Comparison of ENCODE assay signal across 8 mouse cellular contexts in genomic region chr8:122847829-122848561, GRCm38 (mm10). TPM values are rescaled to one million over a fixed set of nuclear protein-coding genes. Genes with fewer than 3 reads are reported as not detected.
DNase-seq lines count a peak whose midpoint lies in the region; ATAC-seq and TF ChIP-seq lines count a peak whose summit lies in the region.

Gene Cdh15 (plus strand): TSS chr8:122847966.

- H3K4me3 ChIP-seq in embryonic facial prominence, embryonic 13.5 days, result peak within 1 kb of the TSS; percentile 20
- H3K4me3 ChIP-seq in hindbrain, embryonic 10.5 days, result peak within 1 kb of the TSS; percentile 34
- H3K4me3 ChIP-seq in liver, embryonic 11.5 days (ENCODE audit: low read depth, low read length), result no peak within 1 kb of the TSS
- H3K4me3 ChIP-seq in myocyte, result peak within 1 kb of the TSS; percentile 95

- no peak within 1 kb of the TSS for H3K27ac ChIP-seq in embryonic facial prominence, embryonic 13.5 days
- no peak within 1 kb of the TSS for H3K27ac ChIP-seq in hindbrain, embryonic 10.5 days
- no peak within 1 kb of the TSS for H3K27ac ChIP-seq in liver, embryonic 11.5 days (ENCODE audit: low read depth, low read length)

- H3K9me3 ChIP-seq in embryonic facial prominence, embryonic 13.5 days, result no peaks in the 10 kb centered on the region
- no peaks in the 10 kb centered on the region for H3K9me3 ChIP-seq in hindbrain, embryonic 10.5 days
- H3K9me3 ChIP-seq in liver, embryonic 11.5 days (ENCODE audit: control insufficient read depth, low read length), result no peaks in the 10 kb centered on the region

- 0 out of 2 replicates have a peak within 1 kb of the TSS, but pooled peaks have one; percentile 49 for H3K9ac ChIP-seq in embryonic facial prominence, embryonic 13.5 days
- H3K9ac ChIP-seq in liver, embryonic 11.5 days (ENCODE audit: low read depth, low read length), result no peak within 1 kb of the TSS

- TF ChIP-seq POLR2A in myocyte (IDR thresholded peaks at IDR 0.05; ENCODE audit: insufficient read length, low read depth), result peak; percentile 97

- H3ac ChIP-seq in myocyte (ENCODE audit: control insufficient read depth, insufficient read length), result peak within 1 kb of the TSS; percentile 49

- peak within 1 kb of the TSS; percentile 49 for H3K4me2 ChIP-seq in embryonic facial prominence, embryonic 13.5 days
- H3K4me2 ChIP-seq in liver, embryonic 11.5 days, result peak within 1 kb of the TSS; percentile 46
- H3K4me2 ChIP-seq in myocyte (ENCODE audit: low read depth), result peak within 1 kb of the TSS; percentile 99

- 14% methylated on average over 18 of the region's 18 CpGs for WGBS in embryonic facial prominence, embryonic 13.5 days
- WGBS in hindbrain, embryonic 10.5 days, result 17% methylated on average over 18 of the region's 18 CpGs
- 20% methylated on average over 17 of the region's 18 CpGs for WGBS in liver, embryonic 11.5 days

- peaks cover 3% of the 10 kb centered on the region; the same call in 1 of the 2 replicates for H3K27me3 ChIP-seq in embryonic facial prominence, embryonic 13.5 days
- peaks cover 48% of the 10 kb centered on the region for H3K27me3 ChIP-seq in hindbrain, embryonic 10.5 days (ENCODE audit: insufficient read depth, poor library complexity, severe bottlenecking)
- H3K27me3 ChIP-seq in liver, embryonic 11.5 days (replicated peaks; ENCODE audit: control insufficient read depth, insufficient read depth, low read length), result peaks cover 22% of the 10 kb centered on the region
- no peaks in the 10 kb centered on the region for H3K27me3 ChIP-seq in myocyte (ENCODE audit: control insufficient read depth, insufficient read depth, insufficient read length)

- DNase-seq in kidney, adult 18-20 months, result peak; percentile 11
- DNase-seq in kidney, adult 8-10 months, result no peak
- DNase-seq in adrenal gland, postnatal 10 days, result peak; percentile 72
- DNase-seq in hindbrain, embryonic 10.5 days (ENCODE audit: low spot score), result peak; percentile 78
- peak; percentile 75 for DNase-seq in liver, embryonic 11.5 days (ENCODE audit: low spot score)

- H3K36me3 ChIP-seq in embryonic facial prominence, embryonic 13.5 days, result no peaks in the 10 kb centered on the region
- H3K36me3 ChIP-seq in hindbrain, embryonic 10.5 days, result no peaks in the 10 kb centered on the region
- H3K36me3 ChIP-seq in liver, embryonic 11.5 days (ENCODE audit: control insufficient read depth, insufficient read depth, low read length), result no peaks in the 10 kb centered on the region
- H3K36me3 ChIP-seq in myocyte (ENCODE audit: control insufficient read depth, insufficient read depth), result no peaks in the 10 kb centered on the region

- ATAC-seq in embryonic facial prominence, embryonic 13.5 days (ENCODE audit: insufficient number of reproducible peaks, insufficient read depth, low FRiP score, low TSS enrichment, low read depth), result peak; percentile 74
- peak; percentile 90 for ATAC-seq in liver, embryonic 11.5 days (replicated peaks; ENCODE audit: low FRiP score)
- no peak for ATAC-seq in monocyte, adult 5-6 weeks (replicated peaks; ENCODE audit: insufficient number of reproducible peaks, low FRiP score, low TSS enrichment, poor library complexity, severe bottlenecking)

- H3K4me1 ChIP-seq in embryonic facial prominence, embryonic 13.5 days, result peaks cover 17% of the 10 kb centered on the region
- H3K4me1 ChIP-seq in hindbrain, embryonic 10.5 days (replicated peaks), result peaks cover 54% of the 10 kb centered on the region
- H3K4me1 ChIP-seq in liver, embryonic 11.5 days (replicated peaks; ENCODE audit: control insufficient read depth, insufficient read depth, low read length), result 0 out of 2 replicates have a peak, but pooled peaks cover 2% of the 10 kb centered on the region

- H3K79me2 ChIP-seq in myocyte (ENCODE audit: control insufficient read depth, insufficient read depth), result peaks cover 23% of the 10 kb centered on the region

TF ChIP-seq in myocyte, 11 proteins besides CTCF, POLR2A, EP300 and RAD21:
- TF ChIP-seq USF1 (IDR thresholded peaks at IDR 0.05; ENCODE audit: low read depth) (no peak), TCF12 (IDR thresholded peaks at IDR 0.05; ENCODE audit: insufficient read depth, poor library complexity, severe bottlenecking) (peak; percentile 91), MYOG (IDR thresholded peaks at IDR 0.05; ENCODE audit: control insufficient read depth in 1 of 3, insufficient read depth in 1 of 3, insufficient read length in 2 of 3, low read depth in 2 of 3) (peak in 2 of 3 experiments; percentile 76 to 91), CEBPB (IDR thresholded peaks at IDR 0.05; ENCODE audit: insufficient read depth, poor library complexity, severe bottlenecking) (no peak), REST (IDR thresholded peaks at IDR 0.05; ENCODE audit: insufficient read depth, insufficient read length) (no peak), MYOD1 (IDR thresholded peaks at IDR 0.05; ENCODE audit: control insufficient read depth in 1 of 3, insufficient read length in 2 of 3, low read depth in 2 of 3) (peak; percentile 78 to 100 (median 100)), TCF3 (IDR thresholded peaks at IDR 0.05; ENCODE audit: insufficient read length, low read depth) (peak; percentile 97), E2F4 (IDR thresholded peaks at IDR 0.05; ENCODE audit: insufficient read depth) (no peak), SRF (IDR thresholded peaks at IDR 0.05; ENCODE audit: control insufficient read depth, insufficient read length, low read depth) (peak; percentile 25), POLR2AphosphoS2 (IDR thresholded peaks at IDR 0.05; ENCODE audit: insufficient read length, low read depth) (peak; percentile 97), MAX (IDR thresholded peaks at IDR 0.05; ENCODE audit: low read depth) (no peak)

RNA-seq across cellular contexts. Expression of gene Cdh15, which starts in this region (rescaled TPM):
- total RNA-seq in adrenal gland, postnatal 10 days (2021), result 1 to 10 TPM in 1 of 2 experiments, under 1 TPM in 1; 0.75 to 1.9 TPM
- polyA plus RNA-seq in embryonic facial prominence, embryonic 13.5 days (2015; fragmentation: Nextera tagmentation; extraction: Ambion mirVana), result 4.4 and 5.0 TPM in 2 replicates
- polyA plus RNA-seq in hindbrain, embryonic 10.5 days (2016; fragmentation: Nextera tagmentation; extraction: Ambion mirVana), result 0.80 and 1.2 TPM in 2 replicates
- 0.97 and 1.5 TPM in 2 replicates for polyA plus RNA-seq in liver, embryonic 11.5 days (2014; fragmentation: Nextera tagmentation; extraction: Ambion mirVana)
- 401 TPM for polyA plus RNA-seq in myocyte (2012; fragmentation: generic; extraction: Trizol)
- not detected in 3 replicates for total RNA-seq in monocyte, adult 5-6 weeks (2017)

Comparison
In these comparisons a context has a peak if more than half of its experiments do, and no peak if none do; other contexts are left out.
1. RNA of gene Cdh15 (polyA plus RNA-seq): 401 TPM in myocyte (single experiment); 4.4 to 5.0 TPM in embryonic facial prominence, embryonic 13.5 days, 0.97 to 1.5 TPM in liver, embryonic 11.5 days and 0.80 to 1.2 TPM in hindbrain, embryonic 10.5 days; every median in the first group is over 10 times any median in the second.
2. DNase-seq: peak in kidney, adult 18-20 months (single experiment), adrenal gland, postnatal 10 days (single experiment), hindbrain, embryonic 10.5 days (single experiment) and liver, embryonic 11.5 days (single experiment); none in kidney, adult 8-10 months (0 of 2).
3. H3K4me2 ChIP-seq: peak in every context shown above with its lines; median percentile 99 in myocyte; 49 in embryonic facial prominence, embryonic 13.5 days; 46 in liver, embryonic 11.5 days.